Mouse (Mus musculus) megakaryocyte progenitor cell, adult 5-6 weeks (primary cell): ENCODE results near the gene Erap1. TPM values are rescaled to one million over a fixed set of nuclear protein-coding genes. Genes with fewer than 3 reads are reported as not detected.
"Not testable (repeated sequence)": the region's sequence is repeated elsewhere in the genome, so short reads cannot be mapped to it uniquely, and the experiment has no call there.

Source experiments
- ATAC-seq: replicated peaks from 2 replicates; pipeline ENCODE4 v1.8.0; 2016; ENCODE audit warnings: mild to moderate bottlenecking, moderate TSS enrichment, inconsistent platforms; ENCODE audit not compliant: poor library complexity
- total RNA-seq, 2 experiments: library from RNA; stranded (forward) in 1 of 2; stranded (reverse) in 1 of 2; fragments of 157-497, 149-512 nt in 1 of 2; fragments of 200-1000 nt in 1 of 2; gene quantifications; 2 replicates each; pipeline versions ENCODE4 v1.2.3 to v1.2.4; 2015 to 2017

Erap1 gene
- total RNA-seq (2015), result 137 and 142 TPM in 2 replicates
- total RNA-seq (2017), result 139 and 142 TPM in 2 replicates

DNA sequence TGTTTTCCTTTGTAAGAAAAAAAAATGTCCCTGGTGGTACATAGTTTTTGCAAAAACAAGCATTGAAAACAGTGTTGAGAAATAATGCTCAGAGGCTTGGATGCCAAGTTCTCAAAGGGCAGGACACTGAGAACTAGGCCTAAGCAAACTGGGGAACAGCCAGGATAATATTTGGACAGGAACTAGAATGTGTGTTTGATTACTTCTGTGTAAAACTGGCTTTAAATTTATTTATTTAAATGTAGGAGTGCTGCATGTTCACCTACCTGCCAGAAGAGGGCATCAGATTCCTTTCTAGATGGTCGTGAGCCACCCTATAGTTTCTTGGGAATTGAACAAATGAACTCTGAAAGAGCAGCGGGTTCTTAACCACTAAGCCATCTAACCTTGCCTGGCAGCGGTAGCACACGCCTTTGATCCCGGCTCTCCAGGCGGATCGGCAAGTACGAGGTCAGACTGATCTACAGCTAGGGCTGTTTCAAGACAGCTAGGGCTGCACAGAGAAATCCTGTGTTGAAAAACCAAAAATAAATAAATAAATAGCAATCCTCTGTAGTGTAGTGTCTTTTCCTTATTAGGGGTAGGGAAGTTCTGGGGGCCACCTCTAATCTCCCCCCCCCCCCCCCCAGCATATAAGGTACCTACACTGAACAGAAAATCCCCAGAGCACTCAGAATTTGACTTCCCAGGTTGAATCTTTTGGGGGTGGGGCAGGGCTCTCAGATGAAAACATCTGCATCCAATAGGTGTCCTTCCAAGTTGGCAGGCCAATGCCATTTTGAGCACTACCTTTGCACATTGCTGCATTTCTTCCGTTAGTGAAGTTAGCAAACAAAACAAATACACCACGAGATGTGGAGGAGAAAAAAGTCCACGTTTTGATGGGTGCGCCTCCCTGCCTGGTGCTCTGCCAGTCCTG is at the start of gene Erap1:
TSS of gene Erap1 (plus strand) at position 776 of the 919 bp plus-strand sequence.
- ATAC-seq, result peak; percentile 77

GRCm38 (mm10) chr13:74591401-74591821 is 48.0 kb upstream of the Erap1 start:
- not testable (repeated sequence) for ATAC-seq

DNA sequence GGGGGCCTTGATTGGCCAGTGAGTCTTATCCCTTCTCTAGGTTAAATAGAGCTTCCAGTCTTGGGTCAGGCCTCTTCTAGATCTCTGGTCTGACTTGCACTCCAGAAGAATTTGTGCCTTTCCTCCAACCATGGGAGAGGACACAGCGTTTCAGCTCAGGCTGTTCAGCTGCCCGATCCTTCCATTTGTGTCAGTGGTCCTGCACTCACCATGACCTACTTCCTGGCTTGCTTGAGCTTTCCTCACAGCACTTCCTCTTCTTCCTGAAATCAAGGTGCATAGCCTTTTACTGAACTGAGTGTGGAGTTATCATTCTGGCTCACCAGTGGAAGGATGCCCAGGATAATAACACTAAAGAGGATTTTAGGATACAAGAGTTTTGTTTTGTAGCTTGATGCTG is 47.5 kb upstream of the Erap1 start:
- ATAC-seq, result 0 out of 2 replicates have a peak, but pooled peaks have one; percentile 39

DNA sequence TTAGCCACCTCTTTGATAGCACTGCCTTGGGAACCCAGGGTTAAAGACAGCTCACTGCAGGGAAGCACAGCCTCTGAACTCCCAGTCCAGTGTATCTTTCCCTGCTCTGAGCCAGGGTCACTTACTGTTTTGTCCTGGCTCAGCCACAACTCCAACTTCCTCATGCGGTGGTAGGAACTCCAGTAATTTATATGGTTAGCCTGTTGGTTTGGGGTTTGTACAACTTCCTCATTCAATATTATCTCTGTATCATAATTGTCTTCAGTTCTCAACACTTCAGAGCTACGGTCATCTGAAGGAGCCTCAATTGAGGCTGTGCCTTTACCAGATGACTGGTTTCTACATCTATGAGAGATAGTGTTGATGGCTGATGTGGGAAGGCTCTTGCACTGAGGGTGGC is 42.3 kb upstream of the Erap1 start:
- peak; percentile 98 for ATAC-seq

GRCm38 (mm10) chr13:74601776-74602175 is 37.6 kb upstream of the Erap1 start:
- ATAC-seq, result not testable (repeated sequence)

DNA sequence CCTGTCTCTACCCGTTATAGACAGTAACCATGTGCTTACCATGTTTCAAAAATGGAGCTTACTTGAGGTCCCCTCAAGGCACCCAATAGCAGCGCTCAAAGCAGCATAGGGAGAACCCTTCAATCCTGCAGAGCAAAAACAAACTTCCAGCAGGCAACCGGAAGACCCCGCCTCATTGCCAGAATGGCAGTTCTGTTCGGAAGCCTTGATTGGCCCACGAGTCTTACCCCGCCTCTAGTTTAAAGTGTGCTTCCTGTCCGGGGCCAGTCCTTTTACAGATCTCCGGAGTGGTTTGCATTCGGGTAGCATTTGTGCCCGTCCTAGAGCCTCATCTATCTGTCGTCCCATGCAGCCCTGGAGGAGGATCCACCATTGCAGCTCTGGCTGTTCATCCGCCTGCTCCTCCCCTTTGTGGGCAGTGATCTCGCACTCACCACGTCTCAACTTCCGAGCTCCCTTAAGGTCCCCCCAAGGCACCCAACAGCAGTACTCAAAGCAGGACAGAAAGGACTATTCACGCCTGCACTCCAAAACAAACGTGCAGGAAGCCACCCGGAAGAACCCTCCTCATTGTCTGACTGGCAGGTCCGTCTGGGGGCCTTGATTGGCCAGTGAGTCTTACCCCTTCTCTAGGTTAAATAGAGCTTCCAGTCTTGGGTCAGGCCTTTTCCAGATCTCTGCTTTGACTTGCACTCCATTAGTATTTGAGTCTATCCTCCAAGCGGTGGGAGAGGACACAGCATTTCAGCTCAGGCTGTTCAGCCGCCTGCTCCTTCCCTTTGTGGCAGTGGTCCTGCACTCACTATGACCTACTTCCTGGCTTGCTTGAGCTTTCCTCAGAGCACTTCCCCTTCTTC is 22.0 kb upstream of the Erap1 start:
- ATAC-seq, result peak; percentile 95

DNA sequence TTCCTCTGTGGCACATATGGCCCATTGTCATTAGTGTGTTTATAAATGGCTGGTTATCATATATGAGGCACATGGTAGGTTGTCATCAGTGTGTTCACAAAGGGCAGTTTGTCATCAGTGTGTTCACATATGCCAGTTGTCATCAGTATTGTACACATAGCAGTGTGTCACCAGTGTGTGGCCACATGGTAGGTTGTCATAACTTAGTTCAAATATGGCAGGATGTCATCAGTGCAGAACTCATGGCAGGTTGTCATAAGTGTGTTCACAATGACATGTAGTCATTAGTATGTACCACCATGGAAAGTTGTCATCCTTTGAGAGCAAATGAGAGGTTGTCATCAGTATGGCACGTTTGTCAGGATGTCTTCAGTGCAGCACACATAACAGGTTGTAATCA is 7.0 kb upstream of the Erap1 start:
- no peak for ATAC-seq

- ATAC-seq, result no peak
These were observed 6.5 kb upstream of the Erap1 start for GRCm38 (mm10) chr13:74632857-74633256.

- peak; percentile 82 for ATAC-seq
These were observed 549 bp downstream of the Erap1 start for GRCm38 (mm10) chr13:74639712-74640522.

DNA sequence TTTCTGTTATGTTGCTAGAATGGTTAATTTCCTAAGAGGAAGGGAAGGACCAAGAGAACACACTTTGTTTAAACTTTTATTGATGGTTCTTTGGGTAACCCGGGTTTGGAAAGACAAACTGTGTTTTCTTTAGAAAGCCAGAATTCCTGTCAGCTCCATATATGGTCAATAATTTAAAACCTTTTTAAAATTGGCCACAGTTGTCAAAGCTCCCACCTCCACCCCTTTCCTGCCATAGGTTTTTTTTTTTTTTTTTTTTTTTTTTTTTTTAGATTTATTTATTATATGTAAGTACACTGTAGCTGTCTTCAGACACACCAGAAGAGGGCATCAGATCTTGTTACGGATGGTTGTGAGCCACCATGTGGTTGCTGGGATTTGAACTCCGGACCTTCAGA is 1.2 kb downstream of the Erap1 start:
- ATAC-seq, result not testable (repeated sequence)

DNA sequence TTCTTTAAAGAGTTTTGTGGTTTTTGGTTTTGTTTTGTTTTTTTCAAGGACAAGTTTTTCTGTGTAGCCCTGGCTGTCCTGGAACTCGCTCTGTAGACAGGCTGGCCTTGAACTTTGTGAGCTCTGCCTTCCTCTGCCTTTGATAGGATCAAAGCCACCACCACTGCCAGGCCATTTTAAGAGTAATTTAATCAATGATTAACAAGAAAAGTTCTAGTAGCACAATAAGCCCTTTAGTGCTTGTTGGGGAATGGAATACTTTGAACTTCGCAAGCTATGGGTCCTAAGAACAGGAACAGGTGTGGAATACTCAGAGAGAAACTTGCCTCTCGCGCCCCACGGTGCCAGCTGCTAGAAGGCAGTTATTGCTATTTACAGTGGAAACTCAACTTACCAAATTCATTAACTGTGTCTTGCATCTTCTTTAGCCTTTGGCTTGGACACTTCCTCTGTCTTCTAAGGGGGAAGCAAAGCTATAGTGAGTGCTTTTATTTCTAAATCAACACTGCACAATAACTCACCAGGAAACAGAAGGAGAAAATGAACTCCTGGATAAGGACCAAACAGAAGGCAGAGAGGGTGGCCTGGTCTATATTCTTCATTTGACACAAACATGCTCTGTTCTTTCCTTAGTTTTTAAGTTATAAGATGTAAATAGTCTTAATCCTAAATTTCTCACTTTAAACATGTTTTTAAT is 56.3 kb downstream of the Erap1 start:
- ATAC-seq, result no peak

- no peak for ATAC-seq
These were observed 56.9 kb downstream of the Erap1 start for GRCm38 (mm10) chr13:74696225-74696624.

DNA sequence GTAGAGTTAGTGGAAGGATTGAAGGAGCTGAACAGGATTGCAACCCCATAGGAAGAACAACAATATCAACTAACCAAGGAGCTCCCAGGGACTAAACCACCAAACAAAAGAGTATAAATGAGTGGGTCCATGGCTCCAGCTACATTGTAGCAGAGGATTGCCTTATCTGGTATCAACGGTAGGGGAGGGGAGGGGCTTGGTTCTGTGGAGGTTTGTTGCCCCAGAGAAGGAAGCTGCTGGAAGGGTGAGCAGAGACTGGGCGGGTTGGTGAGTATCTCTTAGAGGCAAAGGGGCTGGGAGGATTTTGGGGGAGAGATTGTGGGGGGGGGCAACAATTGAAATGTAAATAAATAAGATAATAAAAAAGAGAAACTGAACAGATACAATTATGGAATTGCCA is 79.6 kb downstream of the Erap1 start:
- no peak for ATAC-seq

- ATAC-seq, result peak; percentile 49
These were observed 94.4 kb downstream of the Erap1 start for GRCm38 (mm10) chr13:74733726-74734125.

DNA sequence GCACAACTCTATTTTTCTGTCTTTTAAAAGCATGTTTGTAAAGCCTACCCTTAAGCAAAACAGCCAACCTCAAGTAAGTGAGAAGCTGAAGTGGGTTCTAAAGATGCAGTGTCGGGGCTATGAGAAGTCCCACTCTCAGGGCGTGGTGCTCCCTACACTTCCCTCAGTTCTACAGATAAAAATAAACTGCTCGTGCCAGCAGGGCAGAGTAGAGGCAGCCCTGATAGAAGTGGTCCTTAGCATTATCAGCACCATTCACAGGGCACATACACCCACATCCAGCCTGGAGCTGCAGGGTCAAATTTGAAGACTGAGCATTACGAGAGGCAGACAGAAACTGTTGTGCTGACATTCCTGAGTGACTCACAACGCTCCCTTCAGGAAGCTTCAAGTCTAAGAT is 96.5 kb downstream of the Erap1 start:
- peak; percentile 94 for ATAC-seq

- ATAC-seq, result no peak
These were observed 97.0 kb downstream of the Erap1 start for GRCm38 (mm10) chr13:74736396-74736795.
